Mouse (Mus musculus): ENCODE measurements around the gene Gm10663. TPM values are rescaled to one million over a fixed set of nuclear protein-coding genes. Genes with fewer than 3 reads are reported as not detected.

The Gm10663 gene
- polyA plus RNA-seq, 1 experiment from 2014 or later = not detected

DNA sequence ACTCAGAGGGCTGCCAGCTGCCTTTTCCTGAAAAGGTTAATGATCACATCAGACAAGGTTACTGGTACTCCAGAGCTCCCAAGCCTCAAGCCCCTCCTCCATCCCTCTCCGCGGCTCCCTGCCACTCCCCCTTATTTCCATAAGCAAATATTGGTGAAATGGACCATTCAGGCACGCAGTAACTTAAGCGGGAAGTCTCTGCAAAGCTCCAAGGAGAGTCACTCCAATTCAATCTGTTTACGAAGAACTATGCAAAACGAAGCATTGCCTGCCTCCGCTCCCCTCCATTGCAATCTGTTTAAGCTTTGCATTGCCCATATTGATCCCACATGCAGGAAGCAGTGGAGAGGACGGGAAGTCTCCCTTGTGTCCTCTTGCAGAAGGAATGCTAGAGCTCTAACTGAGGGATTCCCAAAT lies 37.7 kb upstream of the Gm10663 start, which contains the start of gene Apela:
Apela (minus strand) TSS at position 220 of the 417 bp plus-strand sequence.
- Histone ChIP-seq H3K27ac (replicated peaks in 1 of 2; ENCODE audit: control insufficient read depth in 1 of 2, insufficient read depth in 1 of 2, low read depth in 2 of 2, low read length in 2 of 2) (no peak within 1 kb of the TSS), H3K9me3 (ENCODE audit: control insufficient read depth, low read length) (no peaks in the 10 kb centered on the region), H3K36me3 (ENCODE audit: control insufficient read depth, insufficient read depth, low read length) (no peaks in the 10 kb centered on the region), H3K4me1 (ENCODE audit: control insufficient read depth in 2 of 2, insufficient read depth in 2 of 2, low read length in 2 of 2) (peaks cover 2% of the 10 kb centered on the region in 2 experiments; a peak in 1 of 4 replicates), H3K4me2 (ENCODE audit: low read length) (peak within 1 kb of the TSS; percentile 73), H3K9ac (ENCODE audit: low read length) (peak within 1 kb of the TSS; percentile 30), H3K27me3 (ENCODE audit: control insufficient read depth, insufficient read depth, low read length) (no peaks in the 10 kb centered on the region), H3K4me3 (ENCODE audit: control insufficient read depth in 1 of 2, insufficient read depth in 1 of 2, low read depth in 1 of 2, low read length in 2 of 2) (peak within 1 kb of the TSS; percentile 28 to 43)
- WGBS = under 1% methylated on average over 8 of the region's 8 CpGs
- ATAC-seq (ENCODE audit: insufficient number of reproducible peaks, insufficient read depth, low FRiP score, low read depth) = peak; percentile 54; the same call in 1 of the 2 replicates

GRCm38 (mm10) chr8:65046565-65046964 lies 28.3 kb upstream of the Gm10663 start:
- Histone ChIP-seq H3K4me1 (ENCODE audit: control insufficient read depth in 2 of 2, insufficient read depth in 2 of 2, low read length in 2 of 2) (no peaks in the 10 kb centered on the region; a peak in 1 of 4 replicates), H3K9me3 (ENCODE audit: control insufficient read depth, low read length) (no peaks in the 10 kb centered on the region), H3K27ac (replicated peaks in 1 of 2; ENCODE audit: control insufficient read depth in 1 of 2, insufficient read depth in 1 of 2, low read depth in 2 of 2, low read length in 2 of 2) (no peak overlapping the region), H3K4me2 (ENCODE audit: low read length) (peak overlapping the region; percentile 34), H3K4me3 (ENCODE audit: control insufficient read depth in 1 of 2, insufficient read depth in 1 of 2, low read depth in 1 of 2, low read length in 2 of 2) (no peak overlapping the region), H3K9ac (ENCODE audit: low read length) (no peak overlapping the region), H3K27me3 (ENCODE audit: control insufficient read depth, insufficient read depth, low read length) (no peaks in the 10 kb centered on the region), H3K36me3 (ENCODE audit: control insufficient read depth, insufficient read depth, low read length) (no peaks in the 10 kb centered on the region)
- 42% methylated on average over 5 of the region's 5 CpGs for WGBS
- ATAC-seq (ENCODE audit: insufficient number of reproducible peaks, insufficient read depth, low FRiP score, low read depth) = no peak

- H3K27ac ChIP-seq (replicated peaks in 1 of 2; ENCODE audit: control insufficient read depth in 1 of 2, insufficient read depth in 1 of 2, low read depth in 2 of 2, low read length in 2 of 2) = no peak overlapping the region
- no peaks in the 10 kb centered on the region for H3K27me3 ChIP-seq (ENCODE audit: control insufficient read depth, insufficient read depth, low read length)
- no peak overlapping the region for H3K4me2 ChIP-seq (ENCODE audit: low read length)
- no peak overlapping the region for H3K4me3 ChIP-seq (ENCODE audit: control insufficient read depth in 1 of 2, insufficient read depth in 1 of 2, low read depth in 1 of 2, low read length in 2 of 2)
- no peaks in the 10 kb centered on the region for H3K9me3 ChIP-seq (ENCODE audit: control insufficient read depth, low read length)
- H3K9ac ChIP-seq (ENCODE audit: low read length) = no peak overlapping the region
- ATAC-seq (ENCODE audit: insufficient number of reproducible peaks, insufficient read depth, low FRiP score, low read depth) = no peak
- WGBS = 94% methylated on average over 4 of the region's 4 CpGs
- H3K4me1 ChIP-seq (ENCODE audit: control insufficient read depth in 2 of 2, insufficient read depth in 2 of 2, low read length in 2 of 2) = no peaks in the 10 kb centered on the region; a peak in 1 of 4 replicates
- H3K36me3 ChIP-seq (ENCODE audit: control insufficient read depth, insufficient read depth, low read length) = no peaks in the 10 kb centered on the region
Measured at GRCm38 (mm10) chr8:65047193-65047592, 27.6 kb upstream of the Gm10663 start.

DNA sequence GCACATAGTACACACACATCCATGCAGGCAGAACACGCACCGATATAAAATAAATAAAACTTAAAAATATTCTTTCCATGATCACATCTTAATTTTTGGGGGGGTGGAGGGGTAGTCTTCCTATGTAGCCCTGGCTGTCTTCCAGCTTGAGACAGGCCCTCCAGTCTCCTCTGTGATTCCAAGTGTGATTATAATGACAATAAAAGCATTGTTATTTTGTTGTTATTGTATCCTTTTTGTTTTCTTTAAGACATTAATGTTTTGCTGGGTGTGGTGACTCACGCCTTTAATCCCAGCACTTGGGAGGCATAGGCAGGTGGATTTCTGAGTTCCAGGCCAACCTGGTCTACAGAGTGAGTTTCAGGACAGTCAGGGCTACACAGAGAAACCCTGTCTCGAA lies 27.0 kb upstream of the Gm10663 start:
- Histone ChIP-seq H3K27ac (replicated peaks in 1 of 2; ENCODE audit: control insufficient read depth in 1 of 2, insufficient read depth in 1 of 2, low read depth in 2 of 2, low read length in 2 of 2) (no peak overlapping the region), H3K9me3 (ENCODE audit: control insufficient read depth, low read length) (no peaks in the 10 kb centered on the region), H3K4me1 (ENCODE audit: control insufficient read depth in 2 of 2, insufficient read depth in 2 of 2, low read length in 2 of 2) (no peaks in the 10 kb centered on the region; a peak in 1 of 4 replicates), H3K4me3 (ENCODE audit: control insufficient read depth in 1 of 2, insufficient read depth in 1 of 2, low read depth in 1 of 2, low read length in 2 of 2) (no peak overlapping the region), H3K36me3 (ENCODE audit: control insufficient read depth, insufficient read depth, low read length) (no peaks in the 10 kb centered on the region), H3K27me3 (ENCODE audit: control insufficient read depth, insufficient read depth, low read length) (no peaks in the 10 kb centered on the region), H3K4me2 (ENCODE audit: low read length) (no peak overlapping the region), H3K9ac (ENCODE audit: low read length) (no peak overlapping the region)
- ATAC-seq (ENCODE audit: insufficient number of reproducible peaks, insufficient read depth, low FRiP score, low read depth) = no peak
- 83% methylated on average over 4 of the region's 4 CpGs for WGBS

DNA sequence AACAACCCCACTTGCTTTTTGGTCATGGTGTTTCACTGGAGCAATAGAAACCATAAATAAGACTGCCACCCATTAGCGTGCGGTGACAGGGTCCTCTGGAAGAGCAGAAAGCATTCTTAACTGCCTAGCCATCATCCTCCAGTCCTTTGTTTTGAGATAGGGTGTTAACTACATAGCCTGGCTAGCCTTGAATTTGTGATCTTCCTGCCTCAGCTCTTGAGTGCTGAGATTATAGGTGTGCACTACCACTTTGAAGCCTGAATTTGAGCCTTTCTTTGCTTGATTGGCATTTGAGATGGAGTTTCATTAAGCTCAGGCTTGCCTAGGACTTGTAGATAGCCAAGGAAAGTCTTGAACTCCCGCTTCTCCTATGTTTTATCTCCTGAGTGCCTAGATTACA lies 21.3 kb upstream of the Gm10663 start:
- no peak overlapping the region for H3K4me3 ChIP-seq (ENCODE audit: control insufficient read depth in 1 of 2, insufficient read depth in 1 of 2, low read depth in 1 of 2, low read length in 2 of 2)
- no peak for ATAC-seq (ENCODE audit: insufficient number of reproducible peaks, insufficient read depth, low FRiP score, low read depth)
- no peak overlapping the region for H3K27ac ChIP-seq (replicated peaks in 1 of 2; ENCODE audit: control insufficient read depth in 1 of 2, insufficient read depth in 1 of 2, low read depth in 2 of 2, low read length in 2 of 2)
- WGBS = 88% methylated on average over 3 of the region's 3 CpGs
- no peaks in the 10 kb centered on the region for H3K9me3 ChIP-seq (ENCODE audit: control insufficient read depth, low read length)
- H3K9ac ChIP-seq (ENCODE audit: low read length) = no peak overlapping the region
- H3K27me3 ChIP-seq (ENCODE audit: control insufficient read depth, insufficient read depth, low read length) = no peaks in the 10 kb centered on the region
- H3K4me2 ChIP-seq (ENCODE audit: low read length) = no peak overlapping the region
- H3K36me3 ChIP-seq (ENCODE audit: control insufficient read depth, insufficient read depth, low read length) = no peaks in the 10 kb centered on the region
- H3K4me1 ChIP-seq (ENCODE audit: control insufficient read depth in 2 of 2, insufficient read depth in 2 of 2, low read length in 2 of 2) = no peaks in the 10 kb centered on the region

DNA sequence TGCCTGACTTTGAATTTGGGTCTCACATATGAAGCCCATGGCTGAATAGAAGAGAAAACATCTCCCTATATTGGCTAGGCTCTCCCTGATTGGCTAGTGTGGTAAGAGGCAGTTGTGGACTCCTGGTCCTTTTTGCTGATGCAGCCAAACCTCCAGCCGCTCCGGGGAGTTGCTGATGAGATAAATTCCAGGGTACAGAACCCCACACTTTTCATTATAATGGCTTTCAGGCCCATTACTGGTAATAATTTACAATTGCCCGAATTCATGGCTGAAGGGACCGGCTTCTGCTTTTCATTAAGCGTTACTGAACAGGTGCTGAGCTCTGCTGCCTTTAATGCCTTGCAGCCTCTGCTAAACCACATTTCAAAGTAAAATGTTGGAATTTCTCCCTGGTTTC lies 20.9 kb upstream of the Gm10663 start:
- no peaks in the 10 kb centered on the region for H3K4me1 ChIP-seq (ENCODE audit: control insufficient read depth in 2 of 2, insufficient read depth in 2 of 2, low read length in 2 of 2)
- H3K4me2 ChIP-seq (ENCODE audit: low read length) = no peak overlapping the region
- H3K4me3 ChIP-seq (ENCODE audit: control insufficient read depth in 1 of 2, insufficient read depth in 1 of 2, low read depth in 1 of 2, low read length in 2 of 2) = no peak overlapping the region
- no peaks in the 10 kb centered on the region for H3K36me3 ChIP-seq (ENCODE audit: control insufficient read depth, insufficient read depth, low read length)
- no peaks in the 10 kb centered on the region for H3K27me3 ChIP-seq (ENCODE audit: control insufficient read depth, insufficient read depth, low read length)
- ATAC-seq (ENCODE audit: insufficient number of reproducible peaks, insufficient read depth, low FRiP score, low read depth) = no peak
- H3K9me3 ChIP-seq (ENCODE audit: control insufficient read depth, low read length) = no peaks in the 10 kb centered on the region
- no peak overlapping the region for H3K9ac ChIP-seq (ENCODE audit: low read length)
- no peak overlapping the region for H3K27ac ChIP-seq (replicated peaks in 1 of 2; ENCODE audit: control insufficient read depth in 1 of 2, insufficient read depth in 1 of 2, low read depth in 2 of 2, low read length in 2 of 2)
- 68% methylated on average over 5 of the region's 5 CpGs for WGBS

GRCm38 (mm10) chr8:65056722-65057121 lies 18.1 kb upstream of the Gm10663 start:
- no peak overlapping the region for H3K9ac ChIP-seq (ENCODE audit: low read length)
- no peak overlapping the region for H3K4me3 ChIP-seq (ENCODE audit: control insufficient read depth in 1 of 2, insufficient read depth in 1 of 2, low read depth in 1 of 2, low read length in 2 of 2)
- H3K27me3 ChIP-seq (ENCODE audit: control insufficient read depth, insufficient read depth, low read length) = no peaks in the 10 kb centered on the region
- H3K27ac ChIP-seq (replicated peaks in 1 of 2; ENCODE audit: control insufficient read depth in 1 of 2, insufficient read depth in 1 of 2, low read depth in 2 of 2, low read length in 2 of 2) = no peak overlapping the region
- no peaks in the 10 kb centered on the region for H3K9me3 ChIP-seq (ENCODE audit: control insufficient read depth, low read length)
- no peaks in the 10 kb centered on the region for H3K4me1 ChIP-seq (ENCODE audit: control insufficient read depth in 2 of 2, insufficient read depth in 2 of 2, low read length in 2 of 2)
- no peak overlapping the region for H3K4me2 ChIP-seq (ENCODE audit: low read length)
- no peak for ATAC-seq (ENCODE audit: insufficient number of reproducible peaks, insufficient read depth, low FRiP score, low read depth)
- no peaks in the 10 kb centered on the region for H3K36me3 ChIP-seq (ENCODE audit: control insufficient read depth, insufficient read depth, low read length)
- WGBS = 90% methylated on average over 4 of the region's 4 CpGs

DNA sequence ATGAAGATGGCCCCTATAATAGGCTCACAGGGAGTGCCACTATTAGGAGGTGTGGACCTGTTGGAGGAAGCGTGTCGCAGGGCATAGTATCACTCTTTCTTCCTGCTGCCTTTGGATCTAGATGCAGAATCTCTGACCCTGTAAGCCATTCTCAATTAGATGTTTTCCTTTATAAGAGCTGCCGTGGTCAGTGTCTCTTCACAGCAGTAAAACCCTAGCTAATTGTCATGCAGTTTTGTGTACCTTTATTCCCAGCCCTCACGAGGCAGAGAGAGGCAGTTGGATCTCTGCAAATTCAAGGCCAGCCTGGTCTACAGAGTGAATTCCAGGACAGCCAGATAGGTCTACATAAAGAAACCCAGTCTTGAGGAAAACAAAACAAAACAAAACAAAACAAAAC lies 12.6 kb upstream of the Gm10663 start:
- no peak overlapping the region for H3K4me3 ChIP-seq (ENCODE audit: control insufficient read depth in 1 of 2, insufficient read depth in 1 of 2, low read depth in 1 of 2, low read length in 2 of 2)
- ATAC-seq (ENCODE audit: insufficient number of reproducible peaks, insufficient read depth, low FRiP score, low read depth) = no peak
- H3K4me2 ChIP-seq (ENCODE audit: low read length) = no peak overlapping the region
- no peak overlapping the region for H3K27ac ChIP-seq (replicated peaks in 1 of 2; ENCODE audit: control insufficient read depth in 1 of 2, insufficient read depth in 1 of 2, low read depth in 2 of 2, low read length in 2 of 2)
- H3K27me3 ChIP-seq (ENCODE audit: control insufficient read depth, insufficient read depth, low read length) = no peaks in the 10 kb centered on the region
- H3K4me1 ChIP-seq (ENCODE audit: control insufficient read depth in 2 of 2, insufficient read depth in 2 of 2, low read length in 2 of 2) = no peaks in the 10 kb centered on the region
- H3K36me3 ChIP-seq (ENCODE audit: control insufficient read depth, insufficient read depth, low read length) = no peaks in the 10 kb centered on the region
- WGBS = 71% methylated on average over 4 of the region's 4 CpGs
- no peaks in the 10 kb centered on the region for H3K9me3 ChIP-seq (ENCODE audit: control insufficient read depth, low read length)
- no peak overlapping the region for H3K9ac ChIP-seq (ENCODE audit: low read length)

All from heart, embryonic 14.5 days (tissue).